Comparison of ENCODE assay signal across 20 mouse cellular contexts in the genomic region with DNA sequence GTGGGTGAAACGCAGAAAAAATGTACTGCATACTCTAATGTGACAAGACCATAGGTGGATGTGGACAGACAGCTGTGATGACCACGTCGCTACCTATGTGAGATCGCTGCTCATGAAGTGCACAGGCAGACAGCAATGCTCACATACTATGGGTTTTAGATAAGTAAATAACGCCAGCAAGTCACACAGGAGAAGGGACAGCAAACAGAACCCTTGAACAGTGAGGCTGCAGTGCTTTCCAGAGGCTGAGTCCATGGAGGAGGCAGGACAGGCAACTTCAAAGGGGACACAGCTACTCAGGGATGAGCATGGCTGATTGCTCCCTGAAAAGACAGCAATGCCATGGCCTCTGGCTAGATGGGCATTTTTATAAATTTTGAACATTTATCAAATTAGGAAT. TPM values are rescaled to one million over a fixed set of nuclear protein-coding genes. Genes with fewer than 3 reads are reported as not detected.
"Had no signal": no experiment of that assay in that cellular context is flagged by ENCODE, and none has a peak within 500 bp of the region (broad histone marks: within the 10 kb centered on the region; RNA-seq: fewer than 3 reads in every experiment).

No protein-coding gene starts in this region.

- H3K4me3 ChIP-seq: midbrain, embryonic 10.5 days; midbrain, embryonic 12.5 days; myocyte; neural tube, embryonic 13.5 days; neural tube, embryonic 15.5 days had no signal

- H3K9ac ChIP-seq: lung, embryonic 14.5 days; midbrain, embryonic 12.5 days; neural tube, embryonic 13.5 days; neural tube, embryonic 15.5 days had no signal

- ATAC-seq: midbrain, embryonic 16.5 days had no signal

- H3K27ac ChIP-seq: midbrain, embryonic 10.5 days; midbrain, embryonic 12.5 days; neural tube, embryonic 13.5 days; neural tube, embryonic 15.5 days had no signal

- H3K4me2 ChIP-seq: lung, embryonic 14.5 days; midbrain, embryonic 12.5 days; neural tube, embryonic 13.5 days; neural tube, embryonic 15.5 days had no signal

- H3K4me1 ChIP-seq: midbrain, embryonic 10.5 days; neural tube, embryonic 13.5 days; neural tube, embryonic 15.5 days had no signal

- DNase-seq: lung, adult 18-20 months; lung, embryonic 14.5 days; lung, postnatal 10 days; lung, postnatal 4 days; midbrain, embryonic 14.5 days; retina, postnatal 1 day; right cerebral cortex, adult 18-20 months; right cerebral cortex, postnatal 25 days; right cerebral cortex, postnatal 4 days; spleen, adult 18-20 months; thymus, adult 18-20 months; thymus, postnatal 14 days; thymus, postnatal 36 days had no signal

- H3K9me3 ChIP-seq: midbrain, embryonic 10.5 days; midbrain, embryonic 12.5 days; neural tube, embryonic 13.5 days; neural tube, embryonic 15.5 days had no signal

- H3K27me3 ChIP-seq: midbrain, embryonic 12.5 days; neural tube, embryonic 13.5 days; neural tube, embryonic 15.5 days had no signal

RNA-seq across cellular contexts. Expression of gene Gm10647, which starts 50.0 kb away (rescaled TPM):
- polyA plus RNA-seq: myocyte; small intestine, adult 2 months had no signal
